Mouse (Mus musculus) ES-E14 (cell line): ENCODE measurements around the gene Dgat2. TPM values are rescaled to one million over a fixed set of nuclear protein-coding genes. Genes with fewer than 3 reads are reported as not detected.

Experiments used
- DNase-seq: peaks from one replicate; pipeline ENCODE4 v3.0.0-alpha.2; 2013; ENCODE audit warnings: low read depth, low spot score
- H3K27ac ChIP-seq: 2 replicates; pipeline ENCODE4 v1.5.1; 2012; ENCODE audit warnings: low read depth, mild to moderate bottlenecking, low read length, moderate library complexity, mixed read lengths; ENCODE audit not compliant: poor library complexity, insufficient read depth, severe bottlenecking
- H3K36me3 ChIP-seq: 2 replicates; pipeline ENCODE4 v1.6.1; 2012; ENCODE audit warnings: mild to moderate bottlenecking, low read length, moderate library complexity, mixed read lengths; ENCODE audit not compliant: control insufficient read depth, poor library complexity, insufficient read depth, severe bottlenecking
- H3K4me1 ChIP-seq, 2 experiments: fragments of 150-350 bp in 1 of 2; sonication (generic) in 1 of 2; 2 replicates each; pipeline ENCODE4 v1.6.1; 2012; ENCODE audit warnings: low read length in 2 of 2, mild to moderate bottlenecking in 1 of 2, mixed read lengths in 1 of 2; ENCODE audit not compliant: control insufficient read depth in 2 of 2, insufficient read depth in 2 of 2, poor library complexity in 1 of 2
- H3K4me3 ChIP-seq, 2 experiments: fragments of 150-350 bp in 1 of 2; sonication (generic) in 1 of 2; 2 replicates each; pipeline ENCODE4 v1.5.1; 2012; ENCODE audit warnings: low read length in 2 of 2, low read depth in 1 of 2, mild to moderate bottlenecking in 1 of 2, mixed read lengths in 1 of 2; ENCODE audit not compliant: insufficient read depth in 1 of 2, poor library complexity in 1 of 2, severe bottlenecking in 1 of 2
- H3K9ac ChIP-seq: 2 replicates; pipeline ENCODE4 v1.6.1; 2012; ENCODE audit warnings: low read depth, mild to moderate bottlenecking, low read length, mixed read lengths; ENCODE audit not compliant: poor library complexity, insufficient read depth, severe bottlenecking
- H3K9me3 ChIP-seq: fragments of 150-350 bp; sonication (generic); 2 replicates; pipeline ENCODE4 v1.6.1; 2012; ENCODE audit warnings: low read depth, mild to moderate bottlenecking, low read length; ENCODE audit not compliant: control insufficient read depth, insufficient read depth
- CHD2 ChIP-seq: IDR thresholded peaks from 2 replicates; pipeline ENCODE4 v1.6.1; 2014; ENCODE audit warnings: mild to moderate bottlenecking, low read depth, low read length, inconsistent platforms
- HCFC1 ChIP-seq: IDR thresholded peaks from 2 replicates; pipeline ENCODE4 v1.6.1; 2012; ENCODE audit warnings: low read length, inconsistent platforms, borderline replicate concordance; ENCODE audit not compliant: insufficient read depth
- MAFK ChIP-seq: IDR thresholded peaks from 2 replicates; pipeline ENCODE4 v1.6.1; 2014; ENCODE audit warnings: mild to moderate bottlenecking, low read depth, low read length, inconsistent platforms; ENCODE audit not compliant: insufficient read depth
- ZC3H11A ChIP-seq: IDR thresholded peaks from 2 replicates; pipeline ENCODE4 v1.6.1; 2012; ENCODE audit warnings: low read depth, mild to moderate bottlenecking, inconsistent platforms, low read length, borderline replicate concordance
- ZNF384 ChIP-seq: IDR thresholded peaks from 2 replicates; pipeline ENCODE4 v1.6.1; 2012; ENCODE audit warnings: low read depth, low read length, inconsistent platforms
- in situ Hi-C, 2 experiments: fragments of 600-800 bp; cut with MboI; formaldehyde crosslinking; loops; one replicate each; pipeline ENCODE4 v1.15.1; 2025; ENCODE audit warnings: low sequenced_read_pairs in 2 of 2, inconsistent platforms in 1 of 2; ENCODE audit not compliant: unreplicated experiment in 2 of 2
- total RNA-seq: library from RNA; depleted of rRNA; stranded (reverse); fragments of 300-350 nt; gene quantifications from 2 replicates; pipeline ENCODE4 v1.2.3, GENCODE M21; 2012

The Dgat2 gene
- total RNA-seq, 1 experiment = 17.0 TPM

DNA sequence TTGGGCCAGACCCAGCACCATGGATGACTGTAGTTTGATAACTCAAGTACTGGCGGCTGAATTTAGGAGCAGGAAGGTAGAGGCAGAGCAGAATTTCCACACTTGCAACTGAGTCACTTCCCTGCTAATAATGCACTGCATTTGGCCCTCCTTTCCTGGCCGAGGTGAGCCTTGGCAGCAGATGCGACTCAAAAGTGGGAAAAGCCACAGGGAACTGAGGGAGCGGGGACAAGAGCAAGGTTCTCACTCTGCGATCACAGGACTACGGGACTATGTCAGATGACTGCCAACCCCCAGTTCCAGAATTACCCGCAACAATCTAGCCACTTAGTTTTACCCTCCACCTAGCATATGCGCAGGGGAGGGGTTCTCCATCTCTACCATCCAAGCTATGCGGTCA lies 3.2 kb downstream of the Dgat2 start:
- in situ Hi-C loops = no loop called here
- H3K36me3 ChIP-seq = no peaks in the 10 kb centered on the region
- H3K27ac ChIP-seq = no peak overlapping the region
- H3K4me3 ChIP-seq = no peak overlapping the region
- DNase-seq = no peak
- H3K9ac ChIP-seq = no peak overlapping the region
- no peaks in the 10 kb centered on the region for H3K9me3 ChIP-seq
- no peak for TF ChIP-seq ZNF384
- no peak for TF ChIP-seq ZC3H11A
- TF ChIP-seq CHD2 = no peak
- no peak for TF ChIP-seq HCFC1
- TF ChIP-seq MAFK = no peak
- H3K4me1 ChIP-seq = no peaks in the 10 kb centered on the region

DNA sequence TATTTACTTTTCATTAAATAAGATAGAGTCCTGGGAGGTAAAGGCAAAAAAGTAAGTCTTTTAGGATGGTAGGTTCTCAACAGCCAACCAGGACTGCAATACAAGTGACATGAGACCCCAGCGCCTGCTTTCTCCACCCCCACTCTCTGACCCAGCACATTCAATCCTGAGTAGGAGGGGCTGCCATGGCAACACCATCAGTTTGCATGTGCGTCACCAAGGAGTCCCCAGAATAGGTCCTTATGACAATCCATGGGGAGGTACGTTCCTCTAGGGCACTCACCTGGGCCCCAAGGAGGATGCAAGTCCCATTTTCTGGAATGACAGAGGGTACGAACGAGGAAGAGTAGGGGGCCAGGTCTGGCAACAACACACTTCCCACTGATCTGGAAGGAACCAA lies 5.1 kb downstream of the Dgat2 start:
- H3K9ac ChIP-seq = no peak overlapping the region
- TF ChIP-seq CHD2 (no peak), HCFC1 (no peak), ZC3H11A (no peak), MAFK (no peak), ZNF384 (no peak)
- in situ Hi-C loops = no loop called here
- H3K4me1 ChIP-seq = no peaks in the 10 kb centered on the region
- H3K36me3 ChIP-seq = no peaks in the 10 kb centered on the region
- no peak for DNase-seq
- H3K27ac ChIP-seq = no peak overlapping the region
- H3K9me3 ChIP-seq = no peaks in the 10 kb centered on the region
- no peak overlapping the region for H3K4me3 ChIP-seq

DNA sequence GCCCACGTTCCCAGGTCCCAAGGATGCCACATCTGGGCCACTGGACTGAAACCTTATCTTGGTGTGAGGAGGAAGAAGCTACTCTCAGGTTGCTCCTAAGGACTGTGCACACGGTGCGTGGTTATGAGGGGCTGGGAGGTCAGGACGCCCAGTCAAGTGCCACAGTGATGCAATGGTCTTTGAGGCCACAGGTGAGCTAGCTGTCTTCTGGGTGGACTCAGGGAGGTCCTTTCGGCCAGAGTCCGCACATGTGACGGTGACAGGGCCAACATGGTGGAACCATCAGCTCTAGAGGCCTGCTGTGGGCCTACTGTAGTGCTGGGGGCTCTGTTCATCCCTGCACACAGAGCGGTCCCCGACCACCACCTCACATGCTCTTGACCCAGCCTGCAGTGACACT lies 6.9 kb downstream of the Dgat2 start:
- no peaks in the 10 kb centered on the region for H3K9me3 ChIP-seq
- DNase-seq = no peak
- peaks cover 0 to 5% of the 10 kb centered on the region in 2 experiments; a peak in 1 of 4 replicates for H3K4me1 ChIP-seq
- H3K9ac ChIP-seq = no peak overlapping the region
- H3K36me3 ChIP-seq = no peaks in the 10 kb centered on the region
- no peak overlapping the region for H3K27ac ChIP-seq
- no peak for TF ChIP-seq ZNF384
- TF ChIP-seq HCFC1 = no peak
- no peak for TF ChIP-seq ZC3H11A
- TF ChIP-seq MAFK = no peak
- TF ChIP-seq CHD2 = no peak
- in situ Hi-C loops = no loop called here
- no peak overlapping the region for H3K4me3 ChIP-seq

DNA sequence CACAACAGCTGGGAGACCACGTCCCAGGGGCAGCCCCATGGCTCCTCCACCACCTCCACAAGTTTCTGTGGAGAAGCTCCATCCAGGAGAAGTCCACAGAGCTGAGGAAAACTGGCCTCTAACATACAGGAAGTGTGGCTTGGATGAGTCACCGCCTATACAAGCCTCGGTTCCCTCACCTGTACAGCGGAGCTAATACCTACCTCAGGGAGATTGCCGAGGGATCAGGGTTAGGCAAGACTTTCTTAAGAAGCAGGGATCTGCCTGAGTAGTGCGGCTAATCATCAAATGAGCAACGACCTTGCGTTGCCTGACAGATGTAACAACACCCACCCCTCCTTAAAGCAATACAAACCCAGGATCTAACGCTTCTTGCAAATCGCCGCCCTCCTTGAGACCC lies 7.4 kb downstream of the Dgat2 start:
- in situ Hi-C loops = no loop called here
- TF ChIP-seq ZC3H11A = no peak
- no peak for TF ChIP-seq MAFK
- TF ChIP-seq HCFC1 = no peak
- TF ChIP-seq ZNF384 = no peak
- no peak for TF ChIP-seq CHD2

DNA sequence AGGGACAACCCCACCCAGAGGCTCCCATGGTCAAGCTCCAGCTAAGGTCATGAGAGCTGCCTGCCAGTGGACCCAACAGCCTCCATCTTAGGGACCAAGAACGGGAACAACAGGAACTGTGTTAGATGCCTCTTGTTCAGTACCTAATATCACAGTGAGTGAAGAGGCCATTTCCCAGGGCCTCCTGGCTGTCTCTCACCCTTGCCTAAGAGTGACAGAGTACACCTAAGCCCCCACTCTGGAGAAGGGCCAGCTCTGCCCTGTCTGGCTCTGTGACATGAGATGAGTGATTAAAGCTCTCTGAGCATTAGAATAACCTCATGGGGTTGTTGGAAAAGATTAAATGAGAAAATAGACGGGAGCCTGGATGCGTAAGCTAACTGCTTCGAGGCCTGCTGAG lies 8.5 kb downstream of the Dgat2 start:
- H3K4me3 ChIP-seq = no peak overlapping the region
- no peak overlapping the region for H3K27ac ChIP-seq
- in situ Hi-C loops = no loop called here
- no peak overlapping the region for H3K9ac ChIP-seq
- peaks cover 0 to 5% of the 10 kb centered on the region in 2 experiments; a peak in 1 of 4 replicates for H3K4me1 ChIP-seq
- no peak for DNase-seq
- no peaks in the 10 kb centered on the region for H3K36me3 ChIP-seq
- H3K9me3 ChIP-seq = no peaks in the 10 kb centered on the region
- TF ChIP-seq MAFK (no peak), ZNF384 (no peak), HCFC1 (no peak), ZC3H11A (no peak), CHD2 (no peak)

More for the DNA sequence above, 7.4 kb downstream of the Dgat2 start:
- Histone ChIP-seq H3K27ac (no peak overlapping the region), H3K36me3 (no peaks in the 10 kb centered on the region), H3K9ac (no peak overlapping the region), H3K4me3 (no peak overlapping the region), H3K4me1 (peaks cover 0 to 5% of the 10 kb centered on the region in 2 experiments; a peak in 1 of 4 replicates), H3K9me3 (no peaks in the 10 kb centered on the region)
- DNase-seq = no peak
